Mouse (Mus musculus): Measurements from ENCODE around the gene Tead2.
"Not testable (repeated sequence)": the region's sequence is repeated elsewhere in the genome, so short reads cannot be mapped to it uniquely, and the experiment has no call there.

Gene Tead2

DNA sequence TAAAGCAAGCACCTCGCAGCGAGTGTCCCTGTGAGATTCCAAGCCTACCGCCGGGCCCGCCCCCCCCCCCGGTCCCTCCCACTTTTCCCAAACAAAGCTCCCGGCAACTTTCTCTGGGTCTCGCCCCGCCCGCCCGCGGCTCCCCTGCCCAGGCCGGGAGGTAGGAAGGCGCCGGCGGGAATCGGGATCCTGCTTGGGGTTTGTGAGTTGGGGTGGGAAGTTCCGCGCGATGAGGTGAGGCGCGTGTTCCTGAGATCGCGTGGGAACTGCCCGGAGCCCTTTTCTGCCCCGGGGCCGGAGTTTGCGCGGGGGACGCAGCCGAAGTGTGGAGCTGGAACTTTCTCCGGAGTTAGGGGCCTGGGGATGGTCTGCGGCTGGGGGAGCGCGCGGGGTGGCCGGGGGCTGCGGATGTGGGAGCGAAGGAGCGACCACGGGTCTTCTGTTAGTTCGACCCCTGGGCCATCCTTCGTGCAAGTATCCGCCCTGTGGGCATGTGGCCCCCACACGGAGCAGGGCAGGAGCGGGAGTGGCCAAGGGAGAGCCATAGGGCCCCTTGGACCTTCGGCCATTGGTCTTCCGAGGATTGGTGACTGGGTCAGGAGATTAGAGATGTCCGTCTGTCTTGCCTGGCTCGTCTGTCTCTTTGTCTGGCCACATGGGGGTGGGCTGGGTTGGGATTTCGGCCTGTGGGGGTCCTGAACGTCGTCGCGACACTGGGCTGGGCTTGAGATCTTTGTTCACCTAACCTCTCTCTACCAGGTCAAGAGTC lies at the start of gene Tead2:
TSS of gene Tead2 (plus strand) at position 81 of the 769 bp plus-strand sequence.
- DNase-seq = peak; percentile 96

DNA sequence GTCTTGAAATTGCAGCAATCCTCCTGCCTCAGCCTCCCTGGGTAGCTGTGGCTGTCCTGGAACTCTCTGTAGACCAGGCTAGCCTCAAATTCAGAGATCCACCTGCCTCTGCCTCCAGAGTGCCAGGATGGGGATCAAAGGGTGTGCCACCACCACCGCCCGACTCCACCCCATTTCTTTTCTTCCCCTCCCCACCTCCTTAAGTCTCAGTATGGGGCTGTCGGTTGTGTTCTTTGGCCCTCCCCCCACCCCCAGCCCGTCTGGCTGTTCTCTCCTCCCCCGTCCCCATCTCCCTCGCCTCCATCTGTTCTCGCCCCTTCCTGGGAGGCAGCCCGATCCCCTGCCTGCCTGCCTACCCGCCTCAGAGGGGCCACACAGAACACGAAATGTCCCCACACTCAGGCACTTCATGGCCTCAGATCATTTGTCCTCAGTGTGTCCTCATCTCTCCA lies 48.6 kb upstream of the Tead2 start:
- DNase-seq = no peak

DNA sequence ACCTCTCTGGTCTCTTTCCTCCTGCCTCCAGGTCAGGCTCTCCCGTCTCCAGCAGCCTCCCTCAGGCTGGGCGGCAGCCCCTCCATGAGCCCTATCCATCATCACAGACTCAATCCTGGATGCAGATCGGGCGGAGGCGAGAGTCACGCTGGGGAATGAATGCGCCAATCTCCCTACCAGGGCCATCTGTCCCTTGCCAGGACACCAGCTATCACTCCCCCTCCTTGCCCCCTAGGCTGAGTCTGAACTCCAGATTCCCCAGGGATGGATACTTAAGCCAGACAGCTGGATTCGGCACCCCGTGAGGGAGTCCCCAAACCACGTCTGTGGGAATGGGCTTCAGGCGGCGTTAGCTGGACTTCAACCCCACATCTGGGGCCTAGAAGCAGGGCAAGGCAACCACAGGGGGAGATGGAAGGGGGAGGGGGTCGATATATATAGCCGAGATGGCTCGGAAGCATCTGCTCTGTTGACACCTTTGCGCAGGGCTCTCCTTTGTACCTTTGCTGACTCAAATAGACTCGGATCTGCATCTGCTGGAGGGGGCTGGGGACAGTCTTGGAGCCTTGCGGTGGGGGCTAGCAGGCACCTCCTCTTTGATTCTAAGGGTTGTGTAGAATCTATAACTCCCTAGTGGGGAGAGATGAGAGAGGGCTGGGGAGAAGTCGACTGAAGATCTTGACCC lies 47.6 kb upstream of the Tead2 start:
- DNase-seq = no peak

DNA sequence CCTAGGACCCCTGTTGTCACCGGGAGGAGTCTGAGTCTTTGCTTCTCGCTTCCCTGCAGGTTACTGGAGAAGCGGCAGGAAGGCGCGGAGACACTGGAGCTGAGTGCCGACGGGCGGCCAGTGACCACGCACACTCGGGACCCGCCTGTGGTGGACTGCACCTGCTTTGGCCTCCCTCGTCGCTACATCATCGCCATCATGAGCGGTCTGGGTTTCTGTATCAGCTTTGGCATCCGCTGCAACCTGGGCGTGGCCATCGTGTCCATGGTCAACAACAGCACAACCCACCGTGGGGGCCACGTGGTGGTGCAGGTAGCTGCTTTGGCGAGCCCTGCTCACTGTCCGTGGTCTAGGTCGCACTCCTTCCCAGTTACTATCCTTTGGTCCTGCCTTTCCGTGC lies 46.9 kb upstream of the Tead2 start:
- DNase-seq = no peak

DNA sequence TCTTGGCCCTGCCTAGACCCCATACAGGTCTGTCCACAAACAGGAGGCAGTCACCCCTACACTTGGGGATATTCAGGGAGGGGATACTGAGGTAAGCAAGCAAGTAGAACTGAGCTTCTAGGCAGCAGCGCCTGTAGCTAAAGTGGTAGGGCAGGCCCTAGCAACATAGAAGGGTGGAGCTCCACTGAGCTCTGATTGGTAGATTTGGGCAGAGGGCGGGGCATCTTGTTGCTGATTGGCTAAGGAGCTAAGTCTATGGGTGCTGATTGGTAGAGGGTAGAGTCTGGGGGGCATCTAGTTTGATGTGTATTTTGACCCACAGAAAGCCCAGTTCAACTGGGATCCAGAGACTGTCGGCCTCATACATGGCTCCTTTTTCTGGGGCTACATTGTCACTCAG lies 46.1 kb upstream of the Tead2 start:
- no peak for DNase-seq

DNA sequence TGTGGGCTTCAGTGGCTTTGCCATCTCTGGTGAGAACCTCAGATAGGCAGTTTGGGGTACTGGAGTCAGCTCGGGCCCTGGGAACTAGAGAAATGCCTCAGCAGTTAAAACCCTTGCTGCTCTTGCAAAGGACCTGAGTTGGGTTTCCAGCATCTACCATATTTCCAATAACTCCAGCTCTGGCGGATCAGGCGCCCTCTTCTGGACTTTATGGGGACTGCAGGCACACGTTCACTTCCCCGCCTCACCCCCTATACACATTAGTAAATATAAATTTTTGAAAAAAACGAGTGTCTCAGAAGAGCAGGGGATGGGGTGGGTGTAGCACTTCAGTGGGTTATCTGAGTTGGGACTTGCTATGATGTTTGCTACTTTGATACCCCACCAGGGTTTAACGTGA lies 42.6 kb upstream of the Tead2 start:
- DNase-seq = no peak

DNA sequence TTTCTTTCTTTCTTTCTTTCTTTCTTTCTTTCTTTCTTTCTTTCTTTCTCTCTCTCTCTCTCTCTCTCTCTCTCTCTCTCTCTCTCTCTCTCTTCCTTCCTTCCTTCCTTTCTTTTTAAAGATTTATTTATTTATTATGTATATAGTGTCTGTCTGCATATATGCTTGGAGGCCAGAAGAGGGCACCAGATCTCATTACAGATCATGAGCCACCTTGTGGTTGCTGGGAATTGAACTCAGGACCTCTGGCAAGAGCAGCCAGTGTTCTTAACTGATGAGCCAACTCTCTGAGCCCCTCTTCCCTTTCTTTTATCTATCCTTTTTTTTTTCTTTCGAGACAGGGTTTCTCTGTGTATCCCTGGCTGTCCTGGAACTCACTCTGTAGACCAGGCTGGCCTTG lies 41.8 kb upstream of the Tead2 start:
- not testable (repeated sequence) for DNase-seq

DNA sequence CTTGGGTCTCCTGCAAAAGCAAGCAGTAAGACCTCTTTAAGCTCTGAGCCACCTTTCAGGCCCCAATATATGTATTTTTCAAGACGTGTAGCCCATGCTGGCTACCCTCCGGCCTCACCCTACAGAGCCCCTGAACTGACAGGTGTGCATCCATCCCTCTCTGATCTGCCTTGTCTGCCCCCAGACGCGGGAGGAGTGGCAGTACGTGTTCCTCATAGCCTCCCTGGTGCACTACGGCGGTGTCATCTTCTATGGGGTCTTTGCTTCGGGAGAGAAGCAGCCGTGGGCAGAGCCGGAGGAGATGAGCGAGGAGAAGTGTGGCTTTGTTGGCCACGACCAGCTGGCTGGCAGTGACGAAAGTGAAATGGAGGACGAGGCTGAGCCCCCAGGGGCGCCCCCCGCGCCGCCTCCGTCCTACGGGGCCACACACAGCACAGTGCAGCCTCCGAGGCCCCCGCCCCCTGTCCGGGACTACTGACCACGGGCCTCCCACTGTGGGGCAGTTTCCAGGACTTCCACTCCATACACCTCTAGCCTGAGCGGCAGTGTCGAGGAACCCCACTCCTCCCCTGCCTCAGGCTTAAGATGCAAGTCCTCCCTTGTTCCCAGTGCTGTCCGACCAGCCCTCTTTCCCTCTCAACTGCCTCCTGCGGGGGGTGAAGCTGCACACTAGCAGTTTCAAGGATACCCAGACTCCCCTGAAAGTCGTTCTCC lies 40.8 kb upstream of the Tead2 start:
- DNase-seq = no peak

DNA sequence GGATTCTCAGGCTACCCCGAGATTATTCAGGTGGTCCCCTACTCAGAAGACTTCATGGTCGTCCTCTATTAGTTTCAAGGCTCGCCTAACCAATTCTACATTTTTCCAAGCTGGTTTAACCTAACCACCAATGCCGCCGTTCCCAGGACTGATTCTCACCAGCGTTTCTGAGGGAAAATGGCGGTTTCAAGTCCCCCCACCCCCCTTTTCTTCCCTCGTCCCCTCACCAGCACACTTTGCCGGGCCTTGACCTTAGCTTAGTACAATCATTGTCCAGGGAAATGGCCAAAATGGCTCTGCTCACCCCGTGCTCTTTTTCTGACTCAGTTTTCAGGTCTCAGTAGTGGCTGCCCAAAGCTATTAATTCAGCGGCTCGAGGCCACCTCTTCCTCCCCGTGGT lies 40.2 kb upstream of the Tead2 start:
- no peak for DNase-seq

DNA sequence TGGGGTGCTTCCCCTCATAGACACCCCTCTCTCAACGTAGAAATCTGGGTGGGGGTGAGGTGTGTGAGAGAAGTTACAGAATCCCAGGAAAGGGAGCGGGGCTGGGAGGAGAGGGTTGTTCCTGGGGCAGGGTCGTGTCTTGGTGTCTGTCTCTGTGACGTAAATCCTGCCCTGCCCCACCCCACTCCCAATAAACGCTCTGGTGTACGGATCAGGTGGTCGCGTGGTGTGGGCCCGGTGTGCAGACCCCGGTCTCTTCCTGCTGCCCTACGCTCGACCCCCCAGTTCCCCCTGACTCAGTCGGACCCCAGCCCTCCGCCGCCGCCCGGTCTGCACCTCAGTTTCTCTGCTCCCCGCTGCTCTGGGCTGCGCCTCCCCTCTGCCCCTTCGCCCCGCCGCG lies 39.6 kb upstream of the Tead2 start:
- DNase-seq = no peak

DNA sequence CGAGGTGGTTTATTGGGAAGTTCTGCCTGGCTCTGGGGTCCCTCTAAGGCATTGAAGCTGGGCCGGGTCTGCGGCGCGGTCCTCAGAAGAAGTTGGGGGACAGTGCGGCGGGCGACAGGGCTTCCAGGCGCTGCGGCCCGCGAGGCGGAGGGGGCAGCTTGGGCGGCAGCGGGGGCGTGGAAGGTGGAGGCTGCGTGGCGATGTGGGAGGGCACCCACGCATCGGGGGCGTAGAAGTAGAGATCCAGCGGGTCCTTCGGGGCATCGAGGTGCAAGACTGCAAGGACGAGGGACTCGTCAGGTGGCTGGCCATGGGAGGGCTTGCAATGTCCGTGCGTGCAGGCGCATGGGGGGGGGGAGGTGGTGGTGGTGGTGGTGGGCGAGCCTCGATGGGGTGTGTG lies 39.2 kb upstream of the Tead2 start:
- no peak for DNase-seq

DNA sequence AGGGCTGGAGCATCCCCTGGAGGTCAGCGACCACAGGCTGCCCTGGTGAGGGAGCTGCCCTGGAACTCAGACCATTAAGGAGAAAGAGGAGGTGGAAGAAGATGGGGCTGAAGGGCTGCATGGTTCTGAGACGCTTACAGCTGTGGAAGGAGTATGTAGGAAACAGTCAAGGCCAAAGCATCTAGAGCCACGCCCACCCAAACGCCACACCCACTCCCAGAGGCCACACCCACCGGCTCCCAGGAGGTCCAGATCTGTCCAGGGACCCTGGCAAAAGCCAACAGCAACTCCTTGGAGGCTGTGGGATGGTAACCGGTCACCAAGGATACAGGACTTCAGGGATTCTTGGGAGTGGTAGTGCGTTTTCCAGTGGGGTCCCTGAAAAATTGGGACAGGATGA lies 37.0 kb upstream of the Tead2 start:
- DNase-seq = no peak

DNA sequence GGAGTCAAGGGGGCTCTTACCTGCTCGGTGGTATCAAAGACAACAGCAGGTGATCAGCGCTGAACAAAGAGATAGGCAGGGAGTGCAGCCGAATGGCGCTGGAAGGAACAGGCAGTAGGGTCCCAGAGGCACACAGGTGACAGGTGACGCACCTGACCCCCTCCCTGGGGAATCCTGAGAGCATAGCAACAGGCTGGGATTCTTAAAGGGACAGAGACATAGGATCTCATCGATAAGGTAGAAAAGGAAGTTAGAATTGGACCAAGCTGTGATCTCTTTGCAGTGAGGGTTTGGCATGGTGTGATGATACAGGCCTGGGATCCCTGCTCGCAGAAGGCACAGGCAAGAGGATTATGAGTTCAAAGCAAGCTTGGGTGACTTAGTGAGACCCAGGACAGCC lies 36.1 kb upstream of the Tead2 start, which contains the start of gene Gfy:
TSS of gene Gfy (minus strand) at position 101 of the 400 bp plus-strand sequence.
- DNase-seq = no peak

DNA sequence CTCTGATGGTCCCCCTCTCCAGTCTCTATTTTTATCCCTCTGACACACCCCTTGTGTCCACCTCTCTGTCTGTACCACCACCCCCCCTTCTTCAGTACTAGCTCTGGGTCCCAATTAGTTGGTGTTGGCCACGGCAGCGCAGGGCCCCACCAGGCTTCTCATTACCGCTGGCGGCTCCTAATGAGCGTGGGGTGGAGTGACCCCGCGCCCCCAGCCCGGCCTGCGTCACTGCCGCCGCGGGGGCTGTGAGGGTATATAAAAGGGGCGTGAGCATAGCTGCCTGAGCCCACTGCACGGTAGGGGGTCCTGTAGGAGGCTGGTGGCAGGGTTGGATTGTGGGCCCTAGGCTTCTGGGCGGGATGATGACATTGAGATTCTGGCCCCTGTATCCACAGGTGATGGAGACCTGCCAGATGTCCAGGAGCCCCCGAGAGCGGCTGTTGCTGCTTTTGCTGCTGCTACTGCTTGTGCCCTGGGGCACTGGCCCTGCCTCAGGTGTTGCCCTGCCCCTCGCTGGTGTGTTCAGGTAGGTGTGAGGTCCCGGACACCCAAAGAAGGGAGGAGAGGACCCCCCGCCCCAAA lies 34.6 kb upstream of the Tead2 start, which contains the start of gene Pth2:
TSS of gene Pth2 (plus strand) at position 100 of the 582 bp plus-strand sequence.
- DNase-seq = no peak

DNA sequence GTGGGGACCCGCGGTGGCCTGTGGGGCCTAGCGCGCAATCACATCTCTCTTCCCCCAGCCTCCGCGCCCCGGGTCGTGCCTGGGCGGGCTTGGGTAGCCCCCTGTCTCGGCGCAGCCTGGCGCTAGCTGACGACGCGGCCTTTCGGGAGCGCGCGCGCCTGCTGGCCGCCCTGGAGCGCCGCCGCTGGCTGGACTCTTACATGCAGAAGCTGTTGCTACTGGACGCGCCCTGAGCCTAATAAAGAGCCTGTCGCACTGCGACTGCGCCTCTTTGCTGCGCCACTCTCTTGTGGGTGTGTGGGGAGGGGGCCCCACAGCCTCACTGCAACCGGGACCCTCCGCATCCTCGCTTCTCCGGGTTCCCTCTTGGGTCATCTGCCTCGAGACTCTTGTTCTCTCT lies 34.0 kb upstream of the Tead2 start:
- no peak for DNase-seq

DNA sequence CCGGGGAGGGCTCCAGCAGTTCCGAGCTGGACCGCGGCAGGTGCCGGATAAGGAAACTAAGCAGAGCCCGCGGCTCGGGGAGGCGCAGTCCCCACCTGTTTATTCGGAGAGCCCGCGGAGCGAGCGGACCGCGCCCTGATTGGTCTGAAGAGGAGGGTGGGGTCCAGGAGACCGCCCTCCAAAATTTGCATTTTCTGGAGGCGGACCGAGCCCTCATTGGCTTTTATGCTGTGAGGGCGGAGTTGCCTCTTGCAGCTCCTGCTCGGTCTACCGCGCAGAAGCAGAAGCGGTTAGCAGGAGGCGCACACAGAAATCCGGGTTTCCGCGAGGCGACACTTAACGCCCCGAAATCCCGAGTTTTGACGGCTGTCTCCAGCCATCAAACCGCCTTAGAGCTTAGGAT lies 33.4 kb upstream of the Tead2 start:
- DNase-seq = peak; percentile 99

DNA sequence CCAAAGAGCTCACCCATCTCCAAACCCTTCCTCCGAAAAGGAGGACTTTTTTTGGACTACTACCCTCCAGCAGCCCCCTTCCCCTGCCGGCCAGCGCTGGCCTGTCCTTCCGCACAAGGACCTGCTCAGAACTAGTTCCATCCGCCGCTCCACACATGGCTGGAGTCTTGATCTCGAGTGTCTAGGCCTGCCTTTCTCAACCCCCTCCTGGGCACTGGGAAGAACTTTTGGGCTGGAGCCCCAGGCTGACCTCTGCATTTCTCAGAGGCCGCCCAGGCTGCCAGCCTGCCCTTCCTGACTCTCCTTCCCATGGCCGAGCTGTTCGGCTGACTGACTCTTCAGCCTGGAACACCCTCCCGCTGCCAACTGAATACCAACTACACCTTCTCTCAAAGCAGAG lies 32.9 kb upstream of the Tead2 start:
- DNase-seq = no peak

DNA sequence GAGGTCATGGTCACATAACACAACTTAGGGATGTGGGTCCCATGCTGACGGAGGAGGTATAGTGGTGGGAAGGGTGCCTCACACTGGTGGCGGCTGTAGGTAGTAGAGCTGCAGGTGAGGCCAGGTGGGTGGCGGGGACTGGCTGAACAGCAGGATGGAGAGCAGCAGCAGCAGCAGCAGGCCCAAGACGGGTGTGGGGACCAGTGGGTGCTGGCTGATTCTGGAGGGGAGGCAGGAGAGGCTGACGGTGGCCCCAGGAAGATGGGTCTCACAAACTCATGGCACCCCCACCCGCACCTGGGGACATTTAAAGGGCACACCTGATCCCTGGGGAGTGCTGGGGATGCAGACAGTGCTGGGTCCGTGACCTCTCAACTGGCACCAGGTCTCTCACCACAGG lies 31.9 kb upstream of the Tead2 start:
- DNase-seq = no peak

DNA sequence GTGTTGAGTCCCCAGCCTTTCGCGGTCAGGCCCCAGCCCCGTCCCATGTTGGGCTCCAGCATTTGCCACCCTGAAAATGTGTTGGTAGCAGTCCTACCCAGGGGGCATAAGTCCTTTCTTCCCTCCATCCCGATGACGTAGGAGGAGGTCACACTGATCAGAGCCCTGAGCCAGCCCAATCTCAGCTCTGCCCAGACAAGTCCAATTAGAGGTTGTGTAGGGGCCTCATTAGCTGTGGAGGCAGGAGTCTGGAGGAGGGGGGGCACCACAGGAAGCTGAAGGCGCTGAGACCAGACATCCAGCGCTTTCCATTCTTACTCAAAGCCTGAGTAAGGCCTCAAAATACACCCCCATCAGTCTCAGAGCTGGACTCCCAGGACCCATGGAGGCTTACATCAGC lies 29.6 kb upstream of the Tead2 start:
- DNase-seq = no peak

DNA sequence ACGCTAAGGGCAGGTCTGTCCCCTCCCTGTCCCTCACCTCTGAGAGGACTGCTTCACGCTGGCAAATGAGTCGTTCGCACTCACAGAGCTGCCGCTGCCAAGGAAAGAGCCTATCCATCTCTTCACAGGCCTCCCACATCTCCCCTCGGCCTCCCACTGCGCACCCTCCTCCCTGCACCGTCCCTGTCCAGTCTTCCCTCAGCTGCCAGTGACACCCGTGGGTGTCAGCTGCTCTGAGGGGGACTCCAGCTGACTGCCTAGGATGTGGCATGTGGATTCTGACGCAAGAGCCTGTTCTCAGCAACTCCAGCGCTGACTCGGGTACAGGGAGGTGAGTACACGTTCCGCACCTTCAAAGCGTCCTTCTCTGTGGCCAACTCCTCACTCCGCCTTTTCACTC lies 26.0 kb upstream of the Tead2 start:
- DNase-seq = no peak

DNA sequence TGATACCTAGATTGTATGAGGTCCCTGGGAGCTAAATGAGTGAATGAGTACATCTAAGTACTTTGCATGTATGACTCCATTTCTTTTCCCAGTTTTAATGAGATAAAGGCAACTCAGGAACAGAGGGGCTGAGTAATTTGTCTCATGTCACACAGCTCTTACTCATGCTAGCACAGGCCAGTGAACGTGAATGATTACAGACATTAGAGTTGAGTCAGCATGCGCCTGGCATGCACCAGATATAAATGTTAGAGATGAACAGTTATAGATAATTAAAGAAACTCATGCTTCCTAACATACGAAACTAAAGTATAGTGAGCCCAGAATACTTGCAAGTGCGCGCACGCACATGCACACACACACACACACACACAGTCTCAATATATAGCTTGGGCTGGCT lies 25.4 kb upstream of the Tead2 start:
- DNase-seq = no peak

DNA sequence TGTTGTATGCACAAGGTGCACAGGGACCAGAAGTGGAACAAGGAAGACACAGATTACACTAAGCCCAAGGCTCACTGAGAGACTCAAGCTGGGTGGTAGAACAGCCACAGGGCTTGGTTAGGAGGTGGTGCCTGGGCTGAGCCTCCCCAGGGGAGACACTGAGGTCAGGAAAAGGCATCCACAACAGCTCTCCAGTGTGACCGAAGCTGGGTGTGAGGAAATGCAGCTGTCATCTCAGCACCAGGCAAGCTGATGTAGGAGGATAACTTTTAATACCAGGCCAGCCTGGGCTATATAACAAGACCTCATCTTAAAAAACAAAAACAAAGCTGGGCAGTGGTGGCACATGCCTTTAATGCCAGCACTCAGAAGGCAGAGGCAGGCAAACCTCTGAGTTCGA lies 24.4 kb upstream of the Tead2 start:
- no peak for DNase-seq

DNA sequence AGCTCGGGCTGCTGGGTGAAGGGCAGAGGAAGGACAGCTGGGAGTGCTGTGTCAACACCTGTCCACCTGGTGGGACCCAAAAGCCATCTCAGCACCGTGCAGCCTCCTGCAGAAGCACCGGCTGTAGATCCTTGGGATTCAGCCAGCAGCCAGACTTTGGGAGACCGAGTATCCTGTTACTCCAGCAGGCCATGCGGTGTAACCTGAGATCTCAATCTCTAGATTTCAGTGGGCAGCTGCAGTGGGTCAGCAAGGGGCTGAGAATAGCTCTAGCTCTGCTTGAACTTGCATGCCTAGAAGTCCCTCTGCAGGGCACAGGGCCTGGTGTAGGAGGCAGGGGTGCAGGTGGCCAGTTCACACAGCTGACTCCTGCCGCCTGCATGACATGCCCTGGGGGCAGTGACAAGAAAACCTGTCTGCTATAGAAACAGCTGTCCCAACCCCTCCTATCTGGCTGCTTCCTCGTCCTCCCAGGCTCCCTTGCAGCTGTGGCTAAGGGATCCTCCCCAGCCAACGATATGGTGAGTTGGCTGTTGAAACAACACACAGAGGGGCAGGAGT lies 23.7 kb upstream of the Tead2 start:
- no peak for DNase-seq

All from heart, adult 11 months (tissue).